7 mouse cellular contexts compared by ENCODE assay signal in the genomic region with DNA sequence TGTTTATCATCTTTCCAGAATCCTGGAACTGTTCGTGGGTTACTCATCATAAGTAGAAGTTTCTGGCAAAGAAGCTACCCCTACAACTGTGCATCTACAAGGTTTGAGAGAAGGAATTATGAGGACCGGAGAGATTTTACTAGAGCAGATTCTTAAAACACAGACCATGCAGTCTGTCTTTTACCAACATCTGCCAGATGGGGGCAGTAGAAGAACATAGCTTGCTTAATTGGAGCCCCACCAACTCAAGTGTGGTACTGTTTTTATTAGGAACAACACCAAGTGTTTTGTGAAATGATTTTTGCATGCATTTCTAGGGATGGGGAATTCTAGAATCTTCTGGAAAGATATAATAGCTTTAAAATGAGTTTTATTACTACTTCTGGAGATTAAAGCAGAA.
DNase-seq lines count a peak whose midpoint lies in the region; ATAC-seq lines count a peak whose summit lies in the region.

No protein-coding gene starts in this region.

- H3K9ac ChIP-seq in midbrain, embryonic 11.5 days (ENCODE audit: low read length) = no peak overlapping the region
- H3K9ac ChIP-seq in midbrain, embryonic 16.5 days (ENCODE audit: low read depth, low read length) = no peak overlapping the region

- H3K27ac ChIP-seq in midbrain, embryonic 11.5 days (ENCODE audit: low read depth, low read length) = no peak overlapping the region
- H3K27ac ChIP-seq in midbrain, embryonic 16.5 days (ENCODE audit: low read length) = no peak overlapping the region

- WGBS in midbrain, embryonic 11.5 days = 35% methylated on average over 2 of the region's 2 CpGs
- WGBS in midbrain, embryonic 16.5 days = 22% methylated on average over 2 of the region's 2 CpGs

- intact Hi-C loops in heart, postnatal 36 days (cut with DNase I) = loop anchor here (2.0 to 10.0 kb wide), 4 partner anchors 67 to 1559 kb away; no protein-coding TSS in a partner anchor
- intact Hi-C loops in left cerebral cortex, postnatal 4 days (cut with DNase I) = loop anchor here (10.0 kb wide), 1 partner anchor 1559 kb away; no protein-coding TSS in a partner anchor

- H3K27me3 ChIP-seq in midbrain, embryonic 11.5 days (ENCODE audit: control insufficient read depth, insufficient read depth, low read length) = no peaks in the 10 kb centered on the region
- no peaks in the 10 kb centered on the region for H3K27me3 ChIP-seq in midbrain, embryonic 16.5 days (ENCODE audit: control insufficient read depth, insufficient read depth, low read depth, low read length)

- H3K4me3 ChIP-seq in midbrain, embryonic 11.5 days (ENCODE audit: low read depth, low read length) = no peak overlapping the region
- no peak overlapping the region for H3K4me3 ChIP-seq in midbrain, embryonic 16.5 days (ENCODE audit: low read depth, low read length)

- DNase-seq in midbrain, embryonic 11.5 days (ENCODE audit: low spot score, missing footprints) = peak; percentile 95
- peak; percentile 33 for DNase-seq in adipocyte (ENCODE audit: low spot score)
- DNase-seq in cerebellum, postnatal 36 days = peak; percentile 41 to 72
- DNase-seq in heart, postnatal 36 days = peak; percentile 34 to 47
- peak; percentile 51 for DNase-seq in left cerebral cortex, postnatal 4 days
- peak; percentile 71 for DNase-seq in right cerebral cortex, postnatal 14 days

- no peaks in the 10 kb centered on the region for H3K9me3 ChIP-seq in midbrain, embryonic 11.5 days (ENCODE audit: control insufficient read depth, low read length)
- H3K9me3 ChIP-seq in midbrain, embryonic 16.5 days (replicated peaks; ENCODE audit: control insufficient read depth, low read length, poor library complexity, severe bottlenecking) = no peaks in the 10 kb centered on the region

- no peak for ATAC-seq in midbrain, embryonic 11.5 days (ENCODE audit: low FRiP score)
- ATAC-seq in midbrain, embryonic 16.5 days = no peak

- no peak overlapping the region for H3K4me2 ChIP-seq in midbrain, embryonic 11.5 days
- H3K4me2 ChIP-seq in midbrain, embryonic 16.5 days (ENCODE audit: low read length) = no peak overlapping the region

- H3K4me1 ChIP-seq in midbrain, embryonic 11.5 days (ENCODE audit: control insufficient read depth, insufficient read depth, low read length) = no peaks in the 10 kb centered on the region
- no peaks in the 10 kb centered on the region for H3K4me1 ChIP-seq in midbrain, embryonic 16.5 days (ENCODE audit: control insufficient read depth, insufficient read depth, low read length)

- no peaks in the 10 kb centered on the region for H3K36me3 ChIP-seq in midbrain, embryonic 11.5 days (ENCODE audit: control insufficient read depth, insufficient read depth, low read length)
- no peaks in the 10 kb centered on the region for H3K36me3 ChIP-seq in midbrain, embryonic 16.5 days (ENCODE audit: control insufficient read depth, insufficient read depth, low read length)

Comparison
In these comparisons a context has a peak if more than half of its experiments do, and no peak if none do; other contexts are left out.
1. DNase-seq: peak in every context shown above with its lines; median percentile 95 in midbrain, embryonic 11.5 days; 71 in right cerebral cortex, postnatal 14 days; 56 in cerebellum, postnatal 36 days; 51 in left cerebral cortex, postnatal 4 days; 40 in heart, postnatal 36 days; 33 in adipocyte.